Mouse (Mus musculus) erythroblast, embryonic 14.5 days (primary cell): ENCODE data around the gene Snx33.

Experiments
- GATA1 ChIP-seq: IDR thresholded peaks from 2 replicates; pipeline ENCODE4 v1.6.1; 2012; ENCODE audit warnings: low read length, inconsistent platforms, mixed read lengths
- TAL1 ChIP-seq: IDR thresholded peaks from 3 replicates; pipeline ENCODE4 v1.6.1; 2012; ENCODE audit warnings: low read length, inconsistent platforms, mixed read lengths

DNA sequence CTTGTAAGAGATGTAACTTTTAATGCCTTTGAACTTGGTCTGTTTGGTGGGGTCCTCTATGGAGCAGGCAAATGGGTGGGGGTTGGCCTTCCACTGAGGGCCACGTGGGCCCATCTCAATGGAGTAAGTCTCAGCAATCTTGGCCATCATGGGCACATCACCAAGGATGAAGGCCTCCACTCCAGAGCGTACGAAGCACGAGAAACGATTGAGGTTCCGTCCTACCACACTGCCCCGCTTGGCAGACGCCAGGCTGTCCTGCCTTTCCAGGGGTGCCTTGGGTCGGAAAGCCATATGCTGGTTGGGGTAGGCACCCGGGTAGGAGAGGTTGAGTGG, 2.2 kb downstream of the Snx33 start:
- no peak for TF ChIP-seq GATA1
- no peak for TF ChIP-seq TAL1
